Mouse (Mus musculus) monocyte, adult 5-6 weeks (primary cell): ENCODE results near the gene Akap6. TPM values are rescaled to one million over a fixed set of nuclear protein-coding genes. Genes with fewer than 3 reads are reported as not detected.

Experiments
- ATAC-seq: fragments of 153-309, 156-312 bp; replicated peaks from 2 replicates; pipeline ENCODE4 v1.8.0; 2017; ENCODE audit warnings: mild to moderate bottlenecking; ENCODE audit not compliant: low TSS enrichment, insufficient number of reproducible peaks, severe bottlenecking, poor library complexity, low FRiP score
- total RNA-seq: library from RNA; stranded (forward); fragments of 200-1000, 200-491, 200-594 nt; gene quantifications from 3 replicates; pipeline ENCODE4 v1.2.3, GENCODE M21; 2017

Gene Akap6
- total RNA-seq, 1 experiment from 2014 or later = not detected

DNA sequence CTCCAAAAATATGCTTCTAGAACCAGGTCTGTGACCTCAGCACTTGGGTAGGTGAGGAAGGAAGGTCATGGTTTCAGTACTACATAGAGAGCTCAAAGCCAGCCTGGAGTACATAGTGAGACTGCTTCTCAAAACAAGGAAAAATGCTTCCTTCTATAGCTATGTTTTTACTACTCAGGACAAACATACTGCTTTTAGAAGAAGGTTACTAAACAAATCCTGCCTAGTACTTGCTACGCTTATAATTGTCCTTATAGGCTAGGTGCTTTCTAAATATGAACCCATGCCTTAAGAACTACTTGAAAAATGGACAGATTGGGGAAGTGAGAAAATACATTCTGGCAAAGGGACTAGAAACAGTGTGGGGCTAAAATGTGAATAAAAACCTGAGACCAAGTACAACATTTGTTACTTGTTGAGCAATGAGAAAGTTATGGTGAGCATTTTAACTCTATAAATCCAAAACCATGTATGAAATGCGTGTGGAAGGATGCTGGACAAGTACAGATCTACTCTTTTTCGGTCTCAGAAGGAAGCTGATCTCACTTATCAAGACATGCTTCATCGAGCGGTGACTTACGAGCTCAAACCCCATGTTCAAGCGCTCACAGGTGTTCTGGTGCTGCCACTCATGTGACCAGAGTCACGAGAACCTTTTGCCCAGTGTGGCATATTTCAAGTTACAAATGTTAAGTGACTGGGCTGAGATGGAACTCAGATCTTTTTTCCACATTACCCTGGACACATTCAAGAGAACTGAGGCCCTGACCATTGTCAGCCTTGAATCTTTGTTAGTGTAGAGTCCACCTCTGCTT, 469.2 kb downstream of the Akap6 start:
- no peak for ATAC-seq

- ATAC-seq = no peak
Measured at GRCm38 (mm10) chr12:53191435-53191834, 492.3 kb downstream of the Akap6 start.

DNA sequence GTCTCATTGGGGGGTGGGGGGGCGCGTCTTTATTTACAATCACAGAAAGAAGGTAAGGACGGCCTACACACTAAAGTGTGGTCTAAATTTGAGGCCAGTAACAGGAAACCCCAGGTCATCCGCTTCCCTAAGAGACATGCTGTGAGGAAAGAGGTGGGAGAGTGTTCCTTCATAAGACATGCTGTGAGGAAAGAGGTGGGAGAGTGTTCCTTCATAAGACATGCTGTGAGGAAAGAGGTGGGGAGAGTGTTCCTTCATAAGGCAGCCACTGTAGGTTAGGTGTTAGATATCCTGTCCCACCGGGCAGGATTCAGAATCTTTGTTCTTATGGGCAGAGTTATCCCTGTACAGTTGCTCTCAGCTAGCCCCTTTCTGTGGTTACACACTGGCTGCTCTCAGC, 494.5 kb downstream of the Akap6 start:
- ATAC-seq = no peak

Other genes with a start within 250 kb of the Akap6 start
- gene Arhgap5, start 195.4 kb upstream of the Akap6 start, total RNA-seq = 9.7 to 20.8 TPM (median 11.9 TPM) in 3 replicates